Mouse (Mus musculus): ENCODE data around the gene Dnaja4. TPM values are rescaled to one million over a fixed set of nuclear protein-coding genes. Genes with fewer than 3 reads are reported as not detected.

Dnaja4 gene
- total and polyA plus RNA-seq, 3 experiments: 0.16 to 18.6 TPM; not detected in 1

GRCm38 (mm10) chr9:54738376-54738775 is 39.7 kb downstream of the Dnaja4 start:
- DNase-seq (ENCODE audit: low spot score): no peak
- TF ChIP-seq POLR2AphosphoS5 (IDR thresholded peaks at IDR 0.05; ENCODE audit: insufficient replicate concordance, low read depth, low read length): no peak
- no peaks in the 10 kb centered on the region for H3K36me3 ChIP-seq (replicated peaks)
- H3K27me3 ChIP-seq (ENCODE audit: insufficient read depth, low read length): peaks cover 20% of the 10 kb centered on the region
- no peaks in the 10 kb centered on the region for H3K9me3 ChIP-seq (replicated peaks)
- H3K4me1 ChIP-seq (ENCODE audit: insufficient read depth, low read depth, low read length): peaks cover 16% of the 10 kb centered on the region
- H3K4me3 ChIP-seq (ENCODE audit: low read depth, low read length): no peak overlapping the region
- no peak for ATAC-seq (ENCODE audit: extremely low read depth, insufficient number of reproducible peaks, low FRiP score, poor library complexity, severe bottlenecking)

DNA sequence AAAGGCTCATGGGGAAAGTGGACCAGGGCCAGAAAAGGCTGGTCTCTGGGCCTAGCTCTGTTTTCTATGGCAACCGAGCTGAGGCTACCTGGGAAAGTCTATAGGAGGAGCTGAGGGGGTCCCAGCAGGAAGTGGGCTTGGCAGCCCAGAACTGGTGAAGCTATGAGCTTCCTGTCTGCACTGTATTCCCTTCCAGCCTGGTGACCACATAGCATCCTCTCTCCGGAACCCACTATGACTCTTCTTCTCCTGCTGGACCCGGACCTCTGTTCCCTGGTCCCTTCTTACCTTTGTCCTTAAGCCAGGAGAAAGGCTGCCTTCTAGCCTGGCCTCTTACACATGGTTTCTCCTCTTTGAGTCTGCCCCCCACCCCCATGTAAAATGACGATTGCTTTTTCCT is 45.2 kb downstream of the Dnaja4 start:
- peaks cover 22% of the 10 kb centered on the region for H3K27me3 ChIP-seq (ENCODE audit: insufficient read depth, low read length)
- DNase-seq (ENCODE audit: low spot score) (no peak), ATAC-seq (ENCODE audit: extremely low read depth, insufficient number of reproducible peaks, low FRiP score, poor library complexity, severe bottlenecking) (no peak)
- no peak overlapping the region for H3K4me3 ChIP-seq (ENCODE audit: low read depth, low read length)
- H3K36me3 ChIP-seq (replicated peaks): no peaks in the 10 kb centered on the region
- no peaks in the 10 kb centered on the region for H3K4me1 ChIP-seq (ENCODE audit: insufficient read depth, low read depth, low read length)
- TF ChIP-seq POLR2AphosphoS5 (IDR thresholded peaks at IDR 0.05; ENCODE audit: insufficient replicate concordance, low read depth, low read length) (no peak), TAL1 (conservative IDR thresholded peaks at IDR 0.05; ENCODE audit: low read depth, low read length) (no peak), GATA2 (IDR thresholded peaks at IDR 0.05; ENCODE audit: borderline replicate concordance, low read depth, low read length) (no peak)
- no peaks in the 10 kb centered on the region for H3K9me3 ChIP-seq (replicated peaks)

GRCm38 (mm10) chr9:54745740-54746370 is 47.2 kb downstream of the Dnaja4 start:
- no peaks in the 10 kb centered on the region for H3K4me1 ChIP-seq (ENCODE audit: insufficient read depth, low read depth, low read length)
- H3K4me3 ChIP-seq (ENCODE audit: low read depth, low read length): no peak overlapping the region
- H3K9me3 ChIP-seq (replicated peaks): no peaks in the 10 kb centered on the region
- no peaks in the 10 kb centered on the region for H3K36me3 ChIP-seq (replicated peaks)
- TF ChIP-seq CTCF (IDR thresholded peaks at IDR 0.05; ENCODE audit: low read depth, low read length) (no peak), GATA1 (IDR thresholded peaks at IDR 0.05; ENCODE audit: borderline replicate concordance, low read length) (no peak), GATA2 (IDR thresholded peaks at IDR 0.05; ENCODE audit: borderline replicate concordance, low read depth, low read length) (no peak), TAL1 (conservative IDR thresholded peaks at IDR 0.05; ENCODE audit: low read depth, low read length) (no peak), POLR2AphosphoS5 (IDR thresholded peaks at IDR 0.05; ENCODE audit: insufficient replicate concordance, low read depth, low read length) (no peak)
- DNase-seq (ENCODE audit: low spot score): no peak
- H3K27me3 ChIP-seq (ENCODE audit: insufficient read depth, low read length): peaks cover 23% of the 10 kb centered on the region
- ATAC-seq (ENCODE audit: extremely low read depth, insufficient number of reproducible peaks, low FRiP score, poor library complexity, severe bottlenecking): no peak

- ATAC-seq (ENCODE audit: extremely low read depth, insufficient number of reproducible peaks, low FRiP score, poor library complexity, severe bottlenecking) (no peak), DNase-seq (ENCODE audit: low spot score) (no peak)
- no peaks in the 10 kb centered on the region for H3K36me3 ChIP-seq (replicated peaks)
- no peak overlapping the region for H3K4me3 ChIP-seq (ENCODE audit: low read depth, low read length)
- no peaks in the 10 kb centered on the region for H3K9me3 ChIP-seq (replicated peaks)
- peaks cover 6% of the 10 kb centered on the region; the same call in 1 of the 2 replicates for H3K4me1 ChIP-seq (ENCODE audit: insufficient read depth, low read depth, low read length)
- TF ChIP-seq GATA2 (IDR thresholded peaks at IDR 0.05; ENCODE audit: borderline replicate concordance, low read depth, low read length) (no peak), TAL1 (conservative IDR thresholded peaks at IDR 0.05; ENCODE audit: low read depth, low read length) (no peak), GATA1 (IDR thresholded peaks at IDR 0.05; ENCODE audit: borderline replicate concordance, low read length) (no peak), CTCF (IDR thresholded peaks at IDR 0.05; ENCODE audit: low read depth, low read length) (no peak), POLR2AphosphoS5 (IDR thresholded peaks at IDR 0.05; ENCODE audit: insufficient replicate concordance, low read depth, low read length) (no peak)
- H3K27me3 ChIP-seq (ENCODE audit: insufficient read depth, low read length): peaks cover 23% of the 10 kb centered on the region
Measured at GRCm38 (mm10) chr9:54750215-54750981, 51.7 kb downstream of the Dnaja4 start.

- DNase-seq (ENCODE audit: low spot score): no peak
- H3K27me3 ChIP-seq (ENCODE audit: insufficient read depth, low read length): peaks cover 17% of the 10 kb centered on the region
- peaks cover 6% of the 10 kb centered on the region; the same call in 1 of the 2 replicates for H3K4me1 ChIP-seq (ENCODE audit: insufficient read depth, low read depth, low read length)
- ATAC-seq (ENCODE audit: extremely low read depth, insufficient number of reproducible peaks, low FRiP score, poor library complexity, severe bottlenecking): no peak
- H3K4me3 ChIP-seq (ENCODE audit: low read depth, low read length): no peak overlapping the region
- H3K9me3 ChIP-seq (replicated peaks): no peaks in the 10 kb centered on the region
- TF ChIP-seq TAL1 (conservative IDR thresholded peaks at IDR 0.05; ENCODE audit: low read depth, low read length) (no peak), GATA2 (IDR thresholded peaks at IDR 0.05; ENCODE audit: borderline replicate concordance, low read depth, low read length) (no peak), GATA1 (IDR thresholded peaks at IDR 0.05; ENCODE audit: borderline replicate concordance, low read length) (no peak), CTCF (IDR thresholded peaks at IDR 0.05; ENCODE audit: low read depth, low read length) (no peak), POLR2AphosphoS5 (IDR thresholded peaks at IDR 0.05; ENCODE audit: insufficient replicate concordance, low read depth, low read length) (no peak)
- H3K36me3 ChIP-seq (replicated peaks): no peaks in the 10 kb centered on the region
Measured at GRCm38 (mm10) chr9:54751684-54752083, 53.0 kb downstream of the Dnaja4 start.

- Histone ChIP-seq H3K4me1 (ENCODE audit: insufficient read depth, low read depth, low read length) (peaks cover 6% of the 10 kb centered on the region; the same call in 1 of the 2 replicates), H3K9me3 (replicated peaks) (no peaks in the 10 kb centered on the region), H3K27me3 (ENCODE audit: insufficient read depth, low read length) (peaks cover 15% of the 10 kb centered on the region), H3K4me3 (ENCODE audit: low read depth, low read length) (no peak overlapping the region), H3K36me3 (replicated peaks) (no peaks in the 10 kb centered on the region)
- no peak for DNase-seq (ENCODE audit: low spot score)
- ATAC-seq (ENCODE audit: extremely low read depth, insufficient number of reproducible peaks, low FRiP score, poor library complexity, severe bottlenecking): no peak
- TF ChIP-seq GATA1 (IDR thresholded peaks at IDR 0.05; ENCODE audit: borderline replicate concordance, low read length): no peak
- TF ChIP-seq GATA2 (IDR thresholded peaks at IDR 0.05; ENCODE audit: borderline replicate concordance, low read depth, low read length): no peak
- no peak for TF ChIP-seq CTCF (IDR thresholded peaks at IDR 0.05; ENCODE audit: low read depth, low read length)
- no peak for TF ChIP-seq TAL1 (conservative IDR thresholded peaks at IDR 0.05; ENCODE audit: low read depth, low read length)
- no peak for TF ChIP-seq POLR2AphosphoS5 (IDR thresholded peaks at IDR 0.05; ENCODE audit: insufficient replicate concordance, low read depth, low read length)
Measured at GRCm38 (mm10) chr9:54752201-54752943, 53.7 kb downstream of the Dnaja4 start.

Measured in G1E (cell line).